Mouse (Mus musculus) embryonic fibroblast, embryonic 13.5 days (primary cell): Measurements from ENCODE around the gene Gm17349.
A peak's percentile ranks its signal among the peaks of the same experiment; 100 is the strongest.

ENCODE experiments used
- CTCF ChIP-seq: IDR thresholded peaks from 2 replicates; pipeline ENCODE4 v1.5.1; 2011; ENCODE audit warnings: mild to moderate bottlenecking, control low read depth, low read length, moderate library complexity, borderline replicate concordance; ENCODE audit not compliant: insufficient read depth
- POLR2A ChIP-seq: IDR thresholded peaks from 2 replicates; pipeline ENCODE4 v1.6.1; 2011; ENCODE audit warnings: low read depth, mild to moderate bottlenecking, control low read depth, low read length, moderate library complexity

- TF ChIP-seq POLR2A (peak; percentile 17; the same call in 1 of the 2 replicates), CTCF (no peak)
Measured at GRCm38 (mm10) chr15:99700219-99701106, 4.8 kb downstream of the Gm17349 start.
